Mouse (Mus musculus) testis, postnatal 14 days (tissue): ENCODE data around the gene Galns.
"Not testable (repeated sequence)": the region's sequence is repeated elsewhere in the genome, so short reads cannot be mapped to it uniquely, and the experiment has no call there.

Experiments used
- DNase-seq: peaks from one replicate; pipeline ENCODE4 v3.0.0; 2021; ENCODE audit warnings: low spot score

Gene Galns

DNA sequence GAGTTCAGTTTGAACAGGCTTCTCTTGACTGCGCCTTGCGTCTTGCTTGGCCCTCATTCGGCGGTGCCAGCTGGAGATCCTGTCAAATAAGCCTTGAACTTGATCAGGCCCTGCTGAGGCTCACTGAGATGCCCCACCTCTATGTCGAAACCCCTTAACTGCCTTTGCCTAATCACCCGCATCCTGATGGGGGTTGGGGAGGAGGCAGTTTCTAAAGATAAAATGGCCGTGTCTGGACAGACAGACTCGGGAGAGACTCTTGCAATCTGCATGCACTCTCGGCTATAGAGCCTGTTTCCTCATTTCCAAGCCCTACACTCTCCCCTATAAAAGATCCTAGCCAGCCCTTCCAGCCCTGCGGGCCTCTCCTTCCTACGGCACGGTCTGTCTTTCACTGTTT is 18.0 kb downstream of the Galns start:
- DNase-seq = no peak

DNA sequence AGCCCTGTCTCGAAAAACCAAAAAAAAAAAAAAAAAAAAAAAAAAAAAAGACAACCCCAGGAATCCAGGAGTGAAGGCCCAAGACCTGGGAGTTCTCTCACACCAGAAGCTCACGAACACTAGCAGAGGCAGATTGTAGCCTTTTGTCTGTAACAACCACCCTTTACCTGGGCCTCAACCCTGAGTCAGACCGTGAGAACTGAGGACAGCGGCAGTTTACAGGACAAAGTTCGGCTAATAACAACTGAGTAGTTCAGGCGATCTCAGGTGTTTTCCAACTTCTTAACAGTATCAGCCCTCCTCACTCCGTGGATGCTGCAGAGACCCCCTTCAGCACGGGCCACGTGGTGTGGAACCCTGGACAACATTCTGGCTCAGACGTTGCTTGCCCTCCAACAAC is 24.5 kb downstream of the Galns start:
- DNase-seq = no peak

DNA sequence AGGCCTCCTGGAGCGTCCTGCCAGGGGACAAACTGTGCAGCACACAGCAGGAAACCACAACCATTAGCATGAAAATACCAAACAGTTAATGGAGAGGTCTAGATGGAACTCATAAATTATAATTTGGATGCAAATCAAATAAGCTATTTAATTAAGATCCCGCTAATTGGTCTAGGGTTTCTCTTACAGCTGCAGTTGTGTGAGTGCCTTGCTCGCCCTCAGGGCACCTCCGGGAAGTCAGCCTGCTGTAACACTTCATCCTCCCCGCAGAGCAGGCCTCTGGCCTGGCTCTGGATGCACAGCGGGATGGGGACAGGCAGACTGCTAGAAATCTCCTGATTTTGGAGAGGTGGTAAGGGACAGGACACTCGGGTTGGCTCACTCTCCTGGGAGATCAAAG is 25.1 kb downstream of the Galns start:
- no peak for DNase-seq

DNA sequence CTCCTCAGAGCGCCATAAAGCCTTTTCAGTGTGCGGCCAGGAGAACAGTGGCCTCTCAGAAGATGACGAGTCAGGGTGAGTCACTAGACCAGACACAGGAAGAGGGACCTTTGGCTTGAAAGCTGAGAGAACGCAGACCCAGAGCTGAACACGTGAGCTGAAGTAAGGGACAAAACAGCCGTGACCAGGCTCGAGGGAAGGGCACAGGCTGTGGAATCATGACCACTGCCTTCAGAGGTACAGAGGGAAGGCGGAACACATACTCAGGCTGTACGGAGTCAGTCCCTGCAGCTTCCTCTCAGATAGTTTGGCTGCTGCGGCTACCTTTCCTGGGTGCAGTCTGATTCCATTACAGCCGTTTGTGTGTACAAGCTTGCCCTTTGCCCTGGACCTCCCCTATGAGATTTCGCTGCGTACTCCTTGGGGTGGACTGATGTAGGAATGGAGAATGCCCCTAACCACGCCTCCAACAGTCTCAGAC is 25.8 kb downstream of the Galns start:
- no peak for DNase-seq

DNA sequence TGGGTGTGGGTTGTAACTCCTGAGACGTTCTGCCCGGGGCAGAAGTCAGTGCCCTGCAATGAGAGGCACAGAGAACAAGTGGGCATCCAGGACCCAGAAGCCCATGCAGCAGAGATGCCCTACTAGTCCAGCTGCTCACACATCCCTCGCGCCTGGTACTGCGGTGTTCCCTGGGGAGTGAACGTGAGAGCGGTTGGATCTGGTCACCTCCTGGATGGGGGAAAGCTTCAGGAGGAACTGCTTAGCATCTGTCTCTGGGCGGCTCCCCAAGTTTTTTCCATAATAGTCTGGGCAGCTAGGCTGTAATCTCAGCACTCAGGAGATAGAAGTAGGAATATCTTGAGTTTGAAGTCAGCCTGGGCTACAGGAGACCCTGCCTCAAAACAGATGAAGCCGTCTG is 26.3 kb downstream of the Galns start:
- DNase-seq = no peak

DNA sequence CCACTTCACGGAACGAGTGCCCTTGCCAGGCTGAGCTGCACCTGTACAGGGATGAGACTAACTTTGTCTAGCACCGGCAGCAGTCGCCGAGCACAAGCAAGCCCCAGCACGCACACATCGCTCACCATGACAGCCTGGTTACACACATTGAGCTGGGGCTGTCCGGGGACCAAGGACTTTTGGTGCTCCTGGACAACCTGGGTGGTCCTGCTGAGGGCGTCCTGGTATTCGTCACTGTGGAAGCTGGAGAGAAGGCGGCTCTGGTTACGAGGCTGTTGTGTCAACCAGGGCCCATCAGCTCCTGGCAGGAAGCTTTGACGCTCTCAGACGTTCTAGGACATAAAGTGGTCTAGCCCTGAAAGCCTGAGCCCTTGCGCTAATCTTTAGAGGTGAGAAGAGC is 30.3 kb downstream of the Galns start:
- DNase-seq = no peak

DNA sequence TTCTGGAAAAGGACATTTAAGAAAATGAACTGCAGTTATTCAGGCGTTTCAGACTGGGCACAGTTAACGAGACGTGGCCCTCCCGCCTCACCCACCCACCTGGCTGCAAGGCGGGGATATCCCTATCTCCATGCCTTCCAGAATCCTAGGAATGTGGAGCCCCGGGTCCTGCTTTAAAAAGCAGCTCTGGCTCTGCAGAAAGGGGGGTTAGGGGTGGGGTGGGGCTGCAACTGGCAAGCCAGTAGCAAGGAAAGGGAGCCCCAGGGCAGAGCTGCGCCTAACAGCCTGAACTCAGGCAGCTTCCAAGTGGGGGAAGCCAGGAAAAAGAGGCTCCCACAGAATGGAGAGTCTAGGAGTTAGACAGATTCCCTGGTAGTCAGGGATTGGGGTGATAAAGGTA is 32.1 kb downstream of the Galns start:
- DNase-seq = no peak

DNA sequence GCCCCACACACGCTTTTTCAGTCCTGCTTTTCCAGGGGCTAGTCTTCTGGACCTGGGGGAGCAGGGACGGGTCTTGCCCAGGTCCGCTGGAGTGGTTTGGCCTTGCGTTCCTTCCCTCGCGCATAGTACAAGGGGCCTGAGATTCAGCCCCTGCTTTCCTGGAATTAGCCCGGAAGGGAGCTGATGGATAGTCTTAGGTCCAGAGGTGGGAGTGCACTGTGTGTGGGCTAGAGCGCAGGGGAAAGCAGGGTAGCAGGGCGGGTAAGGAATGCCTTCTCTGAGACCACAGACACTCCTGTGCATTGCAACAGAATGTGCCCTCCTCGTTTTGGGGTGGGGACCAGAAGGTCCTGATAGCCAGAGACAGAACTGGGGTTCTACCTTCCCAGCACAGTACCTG is 34.1 kb downstream of the Galns start:
- no peak for DNase-seq

DNA sequence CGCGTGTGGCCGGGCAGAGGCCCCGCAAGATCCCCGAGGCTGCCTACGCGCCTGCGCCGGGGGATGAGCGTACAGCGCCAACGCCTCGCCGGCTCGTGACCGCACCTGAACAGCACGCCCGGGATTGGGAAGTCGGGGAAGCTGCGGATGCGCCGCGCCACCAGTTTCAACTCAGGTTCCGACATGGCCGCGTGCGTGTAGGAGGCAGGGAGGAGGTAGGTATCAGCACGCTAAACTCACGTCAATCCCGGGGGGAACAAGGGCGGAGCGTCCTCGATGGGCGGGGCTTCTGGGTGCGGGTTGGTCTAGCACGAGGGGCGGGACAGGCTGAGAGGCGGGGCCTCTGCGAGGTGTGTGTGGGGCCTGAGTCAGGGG is 34.6 kb downstream of the Galns start, which contains the start of gene Aprt:
Gene Aprt (minus strand): TSS at position 262 of the 375 bp plus-strand sequence.
- DNase-seq = peak; percentile 92

DNA sequence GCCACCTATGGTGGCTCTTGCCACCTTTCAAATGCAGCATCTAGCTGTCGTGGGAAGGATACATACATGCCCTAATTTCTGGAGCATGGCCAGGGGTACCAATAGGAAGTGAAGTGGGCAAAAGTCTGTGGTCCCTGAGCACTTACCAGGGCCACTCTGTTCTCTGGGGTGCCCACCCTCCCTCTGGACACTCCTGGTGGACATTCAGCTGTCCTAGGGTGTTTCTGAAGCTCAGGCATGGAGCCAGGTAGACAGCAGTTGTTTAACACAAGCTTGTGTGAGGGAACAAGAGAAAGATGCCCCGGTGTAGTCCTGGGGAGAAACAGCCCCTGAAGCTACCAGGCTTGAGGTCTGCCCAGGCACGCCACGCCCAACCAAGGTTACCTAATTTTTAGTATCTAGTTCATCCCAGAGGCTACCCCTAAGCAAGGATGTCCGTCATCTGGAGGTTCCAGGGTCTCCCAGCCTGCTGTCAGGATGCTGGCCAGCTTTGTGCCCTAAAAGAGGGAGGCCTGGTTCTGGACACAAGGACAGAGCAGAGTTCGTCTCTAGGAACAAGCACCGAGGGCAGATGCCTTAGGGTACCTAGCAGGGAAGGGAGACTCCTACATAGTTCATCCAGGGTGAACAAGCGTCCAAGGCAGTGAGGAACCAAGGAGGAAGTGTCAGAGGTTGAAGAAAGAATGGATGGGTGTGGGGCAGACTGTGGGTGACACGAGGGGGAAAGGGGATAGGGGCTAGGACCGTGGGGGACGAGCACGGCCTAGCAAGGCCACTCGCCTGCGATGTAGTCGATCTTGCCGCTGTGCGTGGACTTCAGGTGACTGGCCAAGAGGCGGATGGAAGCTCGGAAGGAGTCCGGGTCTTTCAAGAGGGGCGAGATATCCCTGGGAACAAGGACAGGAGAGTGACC is 35.3 kb downstream of the Galns start:
- DNase-seq = no peak

DNA sequence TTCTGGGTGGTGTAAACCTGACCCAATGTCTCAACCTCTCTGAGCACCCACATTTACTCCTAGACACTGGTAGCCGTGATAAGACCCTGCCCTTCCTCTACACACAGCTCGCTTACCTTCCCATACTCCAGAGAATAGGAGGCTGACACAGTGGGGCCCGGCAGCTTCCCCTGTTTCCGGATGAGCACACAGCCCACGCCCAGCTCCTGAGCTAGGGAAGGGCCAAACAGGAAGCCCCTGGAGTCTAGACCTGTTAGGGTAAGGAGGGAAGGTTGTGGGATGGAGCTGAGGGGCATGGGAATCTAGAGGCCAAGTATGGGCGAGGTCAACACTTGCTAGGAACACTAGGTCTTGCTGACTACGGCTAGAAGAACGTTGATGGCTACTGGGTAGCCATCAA is 36.0 kb downstream of the Galns start:
- no peak for DNase-seq

DNA sequence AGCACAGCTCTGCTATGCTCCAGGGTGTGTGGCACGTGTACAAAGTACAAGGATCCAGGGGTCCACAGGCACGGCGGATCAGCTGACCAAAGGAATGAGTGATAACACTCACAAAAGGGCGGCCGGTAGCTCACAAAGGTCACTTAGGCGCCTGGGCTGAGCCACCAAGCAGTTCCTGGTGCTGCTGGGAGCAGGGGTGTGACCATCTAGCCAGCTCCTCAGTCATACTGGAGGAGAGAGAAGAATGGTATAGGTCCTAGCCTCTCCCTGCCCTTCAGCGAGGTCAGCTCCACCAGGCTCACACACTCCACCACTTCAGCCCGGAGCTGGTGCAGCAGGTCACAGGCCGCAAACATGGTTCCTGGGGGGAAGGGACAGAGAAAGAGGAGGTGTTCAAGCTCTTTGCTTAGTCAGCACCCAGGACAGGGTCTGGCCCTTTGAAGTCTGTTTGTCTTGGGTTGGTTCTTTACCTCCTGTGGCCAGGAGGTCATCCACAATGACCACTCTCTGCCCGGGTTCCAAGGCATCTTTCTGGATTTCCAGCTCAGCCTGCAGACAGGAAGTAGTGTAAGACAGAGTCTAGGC is 36.5 kb downstream of the Galns start:
- no peak for DNase-seq

DNA sequence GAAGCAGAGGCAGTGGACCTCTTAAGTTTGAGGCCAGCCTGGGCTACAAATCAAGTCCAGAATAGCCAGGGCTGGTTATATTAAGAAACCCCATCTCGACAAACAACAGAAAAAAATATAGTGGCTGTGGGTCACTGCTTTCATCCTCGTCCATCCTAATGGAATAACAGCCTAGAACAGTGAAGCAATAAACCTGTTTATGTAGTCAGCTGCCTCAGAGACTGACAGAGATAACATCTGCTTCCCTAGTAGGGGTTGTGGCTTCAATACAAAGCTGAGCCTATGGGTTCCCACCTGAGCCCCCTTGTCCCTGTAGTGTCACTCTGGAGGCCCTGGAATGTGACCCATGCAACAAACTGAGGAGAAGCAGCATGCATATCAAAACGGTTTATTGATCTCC is 37.0 kb downstream of the Galns start:
- DNase-seq = no peak

DNA sequence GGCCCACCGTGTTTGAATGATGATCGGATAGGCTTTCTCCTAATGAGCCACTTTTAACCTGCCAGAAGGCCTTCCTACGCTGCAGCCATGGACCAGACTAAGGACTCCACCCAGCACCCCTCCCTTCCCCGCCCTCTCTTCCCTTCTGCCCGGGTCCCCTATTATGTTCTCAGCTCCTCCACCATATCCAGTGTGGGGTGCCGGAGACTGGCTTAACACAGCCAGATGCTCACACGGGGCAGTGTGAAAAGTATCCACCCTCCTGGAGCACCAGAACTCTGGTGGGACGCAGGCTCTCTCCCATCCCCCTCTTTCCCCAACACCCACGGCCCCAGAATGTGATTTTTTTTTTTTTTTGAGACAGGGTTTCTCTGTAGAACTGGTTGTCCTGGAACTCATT is 37.7 kb downstream of the Galns start:
- DNase-seq = no peak

DNA sequence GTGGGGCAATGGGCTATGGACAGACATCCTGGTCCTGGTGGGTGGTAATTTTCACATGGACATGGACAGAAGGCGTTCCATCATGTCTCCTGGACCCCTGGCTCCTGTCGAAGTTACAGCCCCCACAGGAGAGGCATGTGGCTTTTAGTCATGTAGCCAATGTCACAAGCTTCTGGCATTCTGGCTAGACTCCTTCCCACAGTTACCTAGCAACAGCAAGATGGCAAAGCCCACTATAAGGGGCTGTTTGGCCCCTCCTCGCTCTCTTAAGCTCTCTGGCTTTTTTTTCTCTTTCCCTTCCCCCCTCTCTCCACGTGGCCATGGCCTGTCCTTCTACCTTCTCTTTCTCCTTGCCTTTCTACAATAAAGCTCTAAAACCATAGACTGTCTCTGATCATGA is 38.1 kb downstream of the Galns start:
- DNase-seq = not testable (repeated sequence)

DNA sequence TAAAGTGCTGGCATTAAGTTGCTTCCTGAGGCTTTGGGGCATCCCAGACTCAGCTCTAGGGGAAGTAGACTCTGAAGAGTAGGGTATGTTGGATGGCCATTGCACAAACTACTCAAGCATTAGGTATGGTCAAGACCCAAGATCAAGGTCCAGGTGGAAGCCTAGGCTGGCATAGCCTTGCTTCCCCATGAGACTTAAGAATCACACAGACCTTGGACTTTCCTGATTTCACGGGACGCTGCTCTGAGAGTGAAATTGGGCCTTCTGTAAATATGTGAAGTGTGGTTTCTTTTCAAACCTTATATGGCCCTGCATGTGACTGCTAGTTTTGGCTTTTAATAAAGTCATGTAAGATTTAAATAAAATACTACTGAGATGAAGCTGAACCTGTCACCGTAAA is 38.5 kb downstream of the Galns start:
- no peak for DNase-seq

DNA sequence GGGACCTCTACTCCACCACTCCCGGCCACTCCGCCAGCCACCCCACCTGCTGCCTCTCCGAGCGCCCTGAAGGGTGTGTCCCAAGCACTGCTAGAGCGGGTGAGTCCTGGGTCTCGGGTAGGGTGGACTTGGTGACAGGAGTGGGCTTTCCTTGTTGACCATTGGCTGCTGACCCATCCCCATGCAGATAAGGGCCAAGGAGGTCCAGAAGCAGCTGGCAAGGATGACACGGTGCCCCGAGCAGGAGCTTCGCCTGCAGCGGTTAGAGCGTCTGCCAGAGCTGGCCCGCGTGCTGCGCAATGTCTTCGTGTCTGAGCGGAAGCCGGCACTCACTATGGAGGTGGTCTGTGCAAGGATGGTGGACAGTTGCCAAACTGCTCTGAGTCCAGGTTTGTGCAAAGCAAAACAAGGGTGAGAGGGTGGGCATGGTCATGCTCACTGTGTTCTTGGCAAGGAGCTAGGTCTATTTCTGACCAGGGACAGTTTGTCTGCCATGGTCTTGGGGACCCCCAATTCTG is 39.5 kb downstream of the Galns start:
- no peak for DNase-seq

DNA sequence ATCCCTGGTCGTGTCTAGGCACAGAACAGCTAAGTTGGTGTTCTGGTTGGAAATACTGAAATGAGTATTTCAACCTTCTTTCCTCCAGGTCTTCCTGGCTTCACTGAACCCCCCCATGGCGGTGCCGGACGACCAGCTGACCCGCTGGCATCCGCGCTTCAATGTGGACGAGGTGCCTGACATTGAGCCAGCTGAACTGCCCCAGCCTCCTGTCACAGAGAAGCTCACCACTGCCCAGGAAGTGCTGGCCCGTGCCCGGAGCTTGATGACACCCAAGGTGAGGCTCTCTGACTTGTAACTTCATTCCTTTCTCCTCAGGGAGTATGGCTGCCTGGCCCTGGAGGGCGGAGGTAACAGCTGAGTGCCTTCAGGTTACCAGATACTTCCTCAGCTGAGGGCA is 40.1 kb downstream of the Galns start:
- DNase-seq = no peak

DNA sequence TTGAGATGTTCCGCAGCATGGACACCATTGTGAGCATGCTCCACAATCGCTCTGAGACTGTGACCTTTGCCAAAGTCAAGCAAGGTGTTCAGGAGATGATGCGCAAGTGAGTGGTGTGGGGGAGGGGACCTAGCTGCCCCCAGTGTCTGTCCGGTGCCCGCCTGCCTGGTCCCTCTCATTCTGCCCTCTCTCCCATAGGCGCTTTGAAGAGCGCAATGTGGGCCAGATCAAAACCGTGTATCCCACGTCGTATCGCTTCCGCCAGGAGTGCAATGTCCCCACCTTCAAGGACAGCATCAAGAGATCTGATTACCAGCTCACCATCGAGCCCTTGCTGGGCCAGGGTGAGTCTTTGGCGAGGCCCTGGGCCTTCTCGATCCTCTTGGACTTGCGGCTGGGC is 41.3 kb downstream of the Galns start:
- no peak for DNase-seq

DNA sequence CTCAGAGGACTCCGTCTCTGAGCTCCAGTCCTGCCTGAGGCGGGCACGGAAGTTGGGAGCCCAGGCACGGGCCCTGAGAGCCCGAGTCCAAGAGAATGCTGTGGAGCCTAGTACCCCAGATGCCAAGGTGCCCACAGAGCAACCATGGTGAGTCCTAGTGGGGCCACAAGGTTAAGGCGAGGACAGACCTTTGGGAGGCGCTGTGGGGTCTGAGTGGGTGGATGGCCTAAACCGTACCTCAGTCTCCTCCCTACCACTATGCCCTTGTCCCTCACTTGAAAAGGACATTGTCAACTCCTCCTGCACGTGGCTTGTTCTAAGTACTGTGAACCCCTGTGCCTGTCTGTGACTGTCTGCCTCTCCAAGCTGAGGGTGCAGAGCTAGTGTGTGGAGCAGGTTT is 41.9 kb downstream of the Galns start:
- DNase-seq = no peak

DNA sequence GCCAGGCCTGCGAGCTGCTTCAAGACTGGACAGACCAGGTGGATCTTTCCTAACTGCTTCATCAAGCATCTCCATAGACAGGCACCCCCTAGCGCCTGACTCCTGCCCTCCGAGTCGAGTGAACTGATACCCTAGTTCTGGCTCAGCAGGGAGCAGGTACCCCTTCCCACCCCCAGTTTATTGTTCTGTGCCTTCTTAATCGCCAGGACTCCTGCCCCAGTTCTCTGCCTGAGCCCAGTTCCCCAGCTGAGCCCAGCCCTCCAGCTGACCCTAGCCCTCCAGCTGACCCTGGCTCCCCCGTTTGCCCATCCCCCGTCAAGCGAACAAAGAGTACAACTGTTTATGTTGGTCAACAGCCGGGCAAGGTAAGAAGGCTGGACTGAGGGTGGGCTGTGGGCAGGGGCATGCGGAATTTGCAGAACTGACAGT is 42.4 kb downstream of the Galns start:
- no peak for DNase-seq

DNA sequence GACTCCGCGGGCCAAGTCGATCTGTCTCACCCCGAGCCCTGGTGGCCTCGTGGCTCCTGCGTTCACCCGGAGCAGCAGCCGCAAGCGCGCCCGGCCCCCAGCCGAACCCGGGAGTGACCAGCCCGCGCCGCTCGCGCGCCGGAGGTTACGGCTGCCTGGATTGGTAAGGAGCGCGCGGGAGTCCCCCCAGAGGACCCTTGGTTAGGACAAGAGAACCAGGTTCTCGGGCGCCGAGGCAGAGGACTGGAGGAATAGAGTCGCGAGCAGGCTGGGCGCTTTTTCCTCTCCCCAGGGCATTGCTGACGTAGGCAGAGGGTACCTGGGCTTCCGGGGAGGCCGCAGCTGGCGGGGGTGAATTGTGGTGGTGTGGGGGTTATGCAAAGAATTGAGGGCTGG is 43.2 kb downstream of the Galns start:
- DNase-seq = peak; percentile 43

DNA sequence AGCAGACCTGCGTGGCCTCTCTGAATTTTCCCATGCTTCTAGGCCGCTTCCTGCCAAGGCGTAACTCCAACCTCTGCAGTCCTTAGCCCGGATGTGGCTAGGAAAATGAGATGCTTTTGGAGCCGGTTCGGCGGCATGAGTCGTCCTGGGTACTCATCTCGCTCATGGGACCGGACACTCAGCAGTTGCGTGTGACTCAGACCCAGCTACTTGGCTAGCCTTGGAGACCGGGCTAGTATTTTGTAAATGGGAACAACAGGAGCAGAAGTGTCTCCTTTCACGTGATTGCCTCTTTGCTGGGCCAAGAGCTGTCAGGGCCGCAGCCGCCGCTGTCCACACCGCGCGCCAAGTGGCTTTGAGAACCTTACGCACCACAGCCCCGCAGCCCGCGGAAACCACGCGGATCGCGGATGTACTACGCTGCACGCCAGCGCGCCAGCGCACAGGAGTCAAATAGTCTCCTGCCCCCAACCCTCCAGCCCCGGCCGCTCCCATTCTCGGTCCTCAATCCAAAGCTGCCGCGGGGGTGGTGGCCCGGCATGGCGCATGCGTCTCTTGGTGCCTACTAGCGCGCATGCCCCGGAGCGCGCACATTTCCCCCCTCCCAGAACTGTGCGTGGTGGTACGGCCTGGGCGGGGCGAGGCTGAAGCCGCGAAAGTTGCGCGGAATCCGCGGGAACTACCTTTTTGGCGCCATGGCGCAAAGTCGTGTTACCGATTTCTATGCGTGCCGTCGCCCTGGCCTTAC is 43.7 kb downstream of the Galns start, which contains the start of gene Cdt1:
Gene Cdt1 (plus strand): TSS at position 655 of the 748 bp plus-strand sequence.
- DNase-seq = peak; percentile 92
